Comparison of ENCODE assay signal across 16 mouse cellular contexts in the genomic region with DNA sequence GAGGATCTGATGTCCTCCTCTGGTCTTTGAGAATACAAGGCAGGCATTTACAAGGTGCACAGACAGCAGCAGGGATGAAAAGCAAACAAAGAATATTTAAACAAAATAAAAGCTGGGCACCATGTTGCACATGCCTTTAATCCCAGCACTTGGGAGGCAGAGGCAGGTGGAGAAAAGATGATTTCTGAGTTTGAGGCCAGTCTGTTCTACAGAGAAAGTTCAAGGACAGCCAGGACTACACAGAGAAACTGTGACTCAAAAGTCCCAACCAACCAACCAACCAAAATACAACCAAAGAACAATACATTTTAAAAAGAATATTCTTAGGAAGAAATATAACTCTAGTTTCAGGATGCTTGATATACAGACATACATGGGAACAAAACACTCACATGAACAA.
"Had no signal": no experiment of that assay in that cellular context is flagged by ENCODE, and none has a peak within 500 bp of the region (broad histone marks: within the 10 kb centered on the region; RNA-seq: fewer than 3 reads in every experiment).

No protein-coding gene starts in this region.

- H3K9ac ChIP-seq: neural tube, embryonic 13.5 days; neural tube, embryonic 15.5 days; stomach, embryonic 15.5 days had no signal

- H3K4me2 ChIP-seq: neural tube, embryonic 13.5 days; neural tube, embryonic 15.5 days; stomach, embryonic 15.5 days had no signal

- H3K27ac ChIP-seq: neural tube, embryonic 13.5 days; neural tube, embryonic 15.5 days; stomach, embryonic 15.5 days; stomach, postnatal 0 days had no signal

- H3K4me3 ChIP-seq: neural tube, embryonic 13.5 days; neural tube, embryonic 15.5 days; stomach, embryonic 15.5 days had no signal

- H3K36me3 ChIP-seq: neural tube, embryonic 13.5 days; neural tube, embryonic 15.5 days; stomach, embryonic 15.5 days had no signal

- H3K27me3 ChIP-seq: neural tube, embryonic 13.5 days; neural tube, embryonic 15.5 days; stomach, embryonic 15.5 days had no signal

- H3K9me3 ChIP-seq: neural tube, embryonic 13.5 days; neural tube, embryonic 15.5 days; stomach, embryonic 15.5 days had no signal

- H3K4me1 ChIP-seq: neural tube, embryonic 13.5 days; neural tube, embryonic 15.5 days; stomach, embryonic 15.5 days had no signal

- DNase-seq: retina, postnatal 1 day; right cerebral cortex, adult 18-20 months; right cerebral cortex, postnatal 14 days; right cerebral cortex, postnatal 25 days; right cerebral cortex, postnatal 4 days; spleen, adult 18-20 months; thymus, adult 18-20 months; thymus, adult 2 months; thymus, postnatal 14 days; thymus, postnatal 25 days; thymus, postnatal 36 days; thymus, postnatal 4 days had no signal
